Mouse (Mus musculus): ENCODE measurements around the gene Stac3. TPM values are rescaled to one million over a fixed set of nuclear protein-coding genes. Genes with fewer than 3 reads are reported as not detected.

Gene Stac3
- polyA plus RNA-seq (2017; shearing (Covaris generic)): under 1 TPM in 1 of 2 experiments, not detected in 1; 0.92 TPM

GRCm38 (mm10) chr10:127500894-127501893 lies at the start of gene Stac3:
Gene Stac3 (plus strand): TSS chr10:127501686.
- no peak for ATAC-seq

GRCm38 (mm10) chr10:127453701-127454100 lies 47.8 kb upstream of the Stac3 start:
- ATAC-seq: no peak

- no peak for ATAC-seq
Measured at GRCm38 (mm10) chr10:127462411-127463096, 38.9 kb upstream of the Stac3 start.

- ATAC-seq: no peak
Measured at GRCm38 (mm10) chr10:127471281-127471988, 30.1 kb upstream of the Stac3 start.

- no peak for ATAC-seq
Measured at GRCm38 (mm10) chr10:127472722-127473121, 28.8 kb upstream of the Stac3 start.

- ATAC-seq: no peak
Measured at GRCm38 (mm10) chr10:127475175-127475574, 26.3 kb upstream of the Stac3 start.

- ATAC-seq: no peak
Measured at GRCm38 (mm10) chr10:127476541-127476940, 24.9 kb upstream of the Stac3 start.

- ATAC-seq: no peak
Measured at GRCm38 (mm10) chr10:127477301-127477700, 24.2 kb upstream of the Stac3 start.

GRCm38 (mm10) chr10:127479131-127479530 lies 22.4 kb upstream of the Stac3 start:
- no peak for ATAC-seq

GRCm38 (mm10) chr10:127480833-127481813 lies 20.4 kb upstream of the Stac3 start:
- ATAC-seq: no peak

GRCm38 (mm10) chr10:127485235-127485634 lies 16.3 kb upstream of the Stac3 start:
- ATAC-seq: no peak

- no peak for ATAC-seq
Measured at GRCm38 (mm10) chr10:127488856-127489255, 12.6 kb upstream of the Stac3 start.

GRCm38 (mm10) chr10:127490160-127491127 lies 11.0 kb upstream of the Stac3 start:
- no peak for ATAC-seq

- ATAC-seq: no peak
Measured at GRCm38 (mm10) chr10:127491128-127491512, 10.4 kb upstream of the Stac3 start.

- ATAC-seq: no peak
Measured at GRCm38 (mm10) chr10:127492118-127492517, 9.4 kb upstream of the Stac3 start.

GRCm38 (mm10) chr10:127496156-127496555 lies 5.3 kb upstream of the Stac3 start:
- no peak for ATAC-seq

- no peak for ATAC-seq
Measured at GRCm38 (mm10) chr10:127499516-127499915, 2.0 kb upstream of the Stac3 start.

- ATAC-seq: no peak
Measured at GRCm38 (mm10) chr10:127500042-127500441, 1.4 kb upstream of the Stac3 start.

- ATAC-seq: peak; percentile 48
Measured at GRCm38 (mm10) chr10:127508239-127508638, 6.8 kb downstream of the Stac3 start.

All from activated CD4-positive, CD25-positive, alpha-beta regulatory T cell, adult 4 months (primary cell).